In the genomic region with DNA sequence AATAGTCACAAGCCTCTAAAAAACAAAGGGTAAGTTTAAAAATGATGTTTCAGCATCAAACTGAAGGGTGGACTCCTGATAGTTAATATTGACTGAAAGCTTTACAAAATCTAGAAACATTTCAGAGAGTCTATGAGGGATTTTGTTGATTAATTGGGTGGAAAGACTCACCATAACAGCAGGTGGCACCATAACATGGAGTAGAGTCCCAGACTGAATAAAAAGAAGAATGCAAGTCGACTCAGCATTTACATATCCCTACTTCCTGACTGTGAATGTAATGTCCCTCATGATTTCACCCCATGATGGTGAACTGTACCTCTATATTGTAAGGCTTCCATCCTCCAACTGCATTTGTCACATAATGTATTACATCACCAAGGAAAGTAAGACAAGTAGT, we compare ENCODE assay signal across 14 mouse cellular contexts. TPM values are rescaled to one million over a fixed set of nuclear protein-coding genes. Genes with fewer than 3 reads are reported as not detected.
DNase-seq lines count a peak whose midpoint lies in the region; TF ChIP-seq lines count a peak whose summit lies in the region.
"Had no signal": no experiment of that assay in that cellular context is flagged by ENCODE, and none has a peak within 500 bp of the region (broad histone marks: within the 10 kb centered on the region; RNA-seq: fewer than 3 reads in every experiment).

No protein-coding gene starts in this region.

- no peaks in the 10 kb centered on the region for H3K4me1 ChIP-seq in kidney, adult 2 months (ENCODE audit: control insufficient read depth, insufficient read depth, low read length)
- H3K4me1 ChIP-seq: hindbrain, embryonic 13.5 days; liver, embryonic 13.5 days; neural tube, embryonic 15.5 days had no signal

- TF ChIP-seq POLR2A in kidney, adult 2 months (IDR thresholded peaks at IDR 0.05; ENCODE audit: low read depth, low read length): no peak

- H3K4me3 ChIP-seq in kidney, adult 2 months (ENCODE audit: insufficient read depth, low read depth, low read length): no peak overlapping the region
- H3K4me3 ChIP-seq: hindbrain, embryonic 13.5 days; liver, embryonic 13.5 days; neural tube, embryonic 15.5 days had no signal

- H3K27me3 ChIP-seq in kidney, adult 2 months (replicated peaks; ENCODE audit: control insufficient read depth, insufficient read depth, low read length): no peaks in the 10 kb centered on the region; the same call in 1 of the 2 replicates
- H3K27me3 ChIP-seq: hindbrain, embryonic 13.5 days; liver, embryonic 13.5 days; neural tube, embryonic 15.5 days had no signal

- DNase-seq in kidney, adult 2 months: peak; percentile 9
- no peak for DNase-seq in kidney, adult 11 months
- peak; percentile 8 for DNase-seq in thymus, postnatal 14 days
- no peak for DNase-seq in thymus, adult 18-20 months
- DNase-seq in brain, adult 2 months (ENCODE audit: low read depth, low spot score): peak; percentile 20
- DNase-seq in testis, postnatal 10 days (ENCODE audit: low spot score): no peak
- DNase-seq in kidney, postnatal 10 days: no peak
- DNase-seq: adrenal gland, adult 8-10 months; cerebellum, adult 11 months; kidney, postnatal 4 days; liver, embryonic 13.5 days; right cerebral cortex, postnatal 25 days had no signal

- H3K36me3 ChIP-seq in kidney, adult 2 months (ENCODE audit: control insufficient read depth, insufficient read depth, low read length): peaks cover 4% of the 10 kb centered on the region

- 12% methylated on average over 1 of the region's 1 CpGs for WGBS in kidney, adult 2 months

- H3K27ac ChIP-seq in kidney, adult 2 months (ENCODE audit: insufficient read depth, low read depth, low read length): no peak overlapping the region
- H3K27ac ChIP-seq: hindbrain, embryonic 13.5 days; liver, embryonic 13.5 days; neural tube, embryonic 15.5 days had no signal

- TF ChIP-seq CTCF in kidney, adult 2 months (conservative IDR thresholded peaks at IDR 0.05; ENCODE audit: insufficient read depth, insufficient read length, low read depth, low read length): no peak

RNA-seq across cellular contexts. Expression of gene Rc3h2, which starts 27.2 kb away (rescaled TPM):
- 6.4 and 7.0 TPM in 2 replicates for polyA plus RNA-seq in kidney, adult 2 months (2012; rRNA removed)

RNA-seq across cellular contexts. Expression of gene Pdcl, which starts 36.4 kb away (rescaled TPM):
- polyA plus RNA-seq in kidney, adult 2 months (2012; rRNA removed): 9.2 and 12.3 TPM in 2 replicates

RNA-seq across cellular contexts. Expression of gene Zbtb26, which starts 47.4 kb away (rescaled TPM):
- polyA plus RNA-seq in kidney, adult 2 months (2012; rRNA removed): 2.0 and 2.2 TPM in 2 replicates

RNA-seq across cellular contexts. Expression of gene Zbtb6, which starts 47.4 kb away (rescaled TPM):
- 1.8 and 2.3 TPM in 2 replicates for polyA plus RNA-seq in kidney, adult 2 months (2012; rRNA removed)

RNA-seq across cellular contexts. Expression of gene Rabgap1, which starts 47.5 kb away (rescaled TPM):
- polyA plus RNA-seq in kidney, adult 2 months (2012; rRNA removed): 9.0 and 10.5 TPM in 2 replicates

Comparison
In these comparisons a context has a peak if more than half of its experiments do, and no peak if none do; other contexts are left out.
1. DNase-seq: peak in kidney, adult 2 months (single experiment), thymus, postnatal 14 days (single experiment) and brain, adult 2 months (single experiment); none in kidney, adult 11 months (single experiment), thymus, adult 18-20 months (0 of 2), testis, postnatal 10 days (single experiment) and kidney, postnatal 10 days (single experiment).